Mouse (Mus musculus): ENCODE measurements at regions not wholly inside any gene's neighbourhood (a gene's known extent, or its start where the extent isn't known, plus 50 kb on each side); places are given as distances from the start of the nearest gene placed in this dataset.

DNA sequence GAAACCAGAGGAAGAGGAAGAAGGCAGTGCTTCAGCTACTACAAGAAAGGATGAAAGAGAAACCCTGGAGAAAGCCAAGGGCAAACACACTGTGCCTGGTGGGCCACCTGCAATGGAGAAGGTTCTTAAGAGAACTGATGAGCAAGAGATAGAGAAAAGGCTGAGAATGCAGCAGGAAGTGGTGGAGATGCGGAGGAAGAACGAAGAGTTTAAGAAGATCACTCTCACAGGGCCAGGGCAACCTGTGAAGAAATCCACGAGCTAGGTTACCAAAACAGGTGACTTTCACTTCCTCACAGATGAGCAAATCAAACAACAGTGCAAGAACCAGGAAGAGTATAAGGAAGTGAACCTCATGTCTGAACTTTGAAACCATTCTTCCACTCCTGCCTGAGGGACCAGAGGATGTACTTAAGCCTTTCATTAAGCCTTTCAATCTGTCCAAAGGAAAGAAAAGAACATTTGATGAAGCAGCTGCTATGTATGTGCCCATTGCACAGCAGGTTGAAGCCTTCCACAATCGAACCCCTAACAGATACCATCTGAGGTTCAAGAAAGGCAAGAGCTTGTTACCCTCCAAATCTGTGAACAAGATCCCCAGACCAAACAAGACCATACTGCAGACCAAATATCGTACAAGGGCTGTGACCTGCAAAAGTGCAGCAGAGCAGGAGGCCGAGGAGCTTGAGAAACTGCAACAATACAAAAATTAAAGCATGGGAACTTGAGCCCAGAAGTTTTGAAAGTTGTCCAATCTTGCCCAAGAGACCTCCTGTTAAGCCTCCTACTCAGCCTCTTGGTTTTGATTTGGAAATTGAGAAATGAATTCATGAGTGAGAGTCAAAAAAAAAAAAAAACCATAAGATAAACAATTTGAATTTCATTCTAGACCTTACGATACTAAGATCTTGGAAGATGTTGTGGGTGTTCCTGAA, 91.6 kb upstream of the Zfp462 start:
- Histone ChIP-seq H3K4me3 (ENCODE audit: low read depth, low read length) (no peak overlapping the region), H3K27ac (ENCODE audit: low read depth) (no peak overlapping the region), H3K36me3 (replicated peaks; ENCODE audit: insufficient read depth, low read length) (no peaks in the 10 kb centered on the region), H3K4me1 (ENCODE audit: insufficient read depth) (no peaks in the 10 kb centered on the region), H3K27me3 (ENCODE audit: insufficient read depth, low read length) (no peaks in the 10 kb centered on the region), H3K4me2 (ENCODE audit: low read depth, low read length) (no peak overlapping the region), H3K9ac (replicated peaks) (no peak overlapping the region), H3K9me3 (ENCODE audit: low read length) (no peaks in the 10 kb centered on the region)
- DNase-seq (no peak), ATAC-seq (no peak)
- TF ChIP-seq CTCF (IDR thresholded peaks at IDR 0.05; ENCODE audit: low read depth): no peak
- no peak for TF ChIP-seq EP300 (IDR thresholded peaks at IDR 0.05; ENCODE audit: low read depth)
- WGBS (ENCODE audit: insufficient replicate concordance): 66% methylated on average over 7 of the region's 7 CpGs

DNA sequence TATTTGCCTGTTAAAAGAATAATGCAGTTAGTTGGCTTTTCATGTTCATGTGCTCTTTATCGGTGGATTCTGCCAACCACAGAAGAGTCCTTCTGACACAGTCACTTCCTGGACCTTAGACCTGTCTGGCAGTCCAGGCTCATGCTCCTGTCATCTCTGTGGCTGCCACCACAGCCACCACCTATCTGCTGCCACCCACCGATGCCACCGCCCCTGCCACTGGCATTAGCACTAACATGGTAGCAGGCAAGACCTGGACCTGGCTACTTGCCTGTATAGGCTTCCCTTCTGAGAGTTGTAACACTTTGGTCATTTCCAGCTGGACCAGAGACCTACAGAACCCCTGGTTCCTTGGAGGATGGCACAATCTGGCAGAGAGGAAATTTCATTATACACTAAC, 86.2 kb upstream of the Zfp462 start:
- Histone ChIP-seq H3K4me3 (ENCODE audit: low read depth, low read length) (no peak overlapping the region), H3K9me3 (ENCODE audit: low read length) (no peaks in the 10 kb centered on the region), H3K27ac (ENCODE audit: low read depth) (no peak overlapping the region), H3K36me3 (replicated peaks; ENCODE audit: insufficient read depth, low read length) (no peaks in the 10 kb centered on the region), H3K27me3 (ENCODE audit: insufficient read depth, low read length) (no peaks in the 10 kb centered on the region), H3K4me1 (ENCODE audit: insufficient read depth) (no peaks in the 10 kb centered on the region), H3K4me2 (ENCODE audit: low read depth, low read length) (no peak overlapping the region), H3K9ac (replicated peaks) (no peak overlapping the region)
- DNase-seq (no peak), ATAC-seq (no peak)
- WGBS (ENCODE audit: insufficient replicate concordance): 74% methylated on average over 3 of the region's 3 CpGs
- TF ChIP-seq EP300 (IDR thresholded peaks at IDR 0.05; ENCODE audit: low read depth) (no peak), CTCF (IDR thresholded peaks at IDR 0.05; ENCODE audit: low read depth) (no peak)

DNA sequence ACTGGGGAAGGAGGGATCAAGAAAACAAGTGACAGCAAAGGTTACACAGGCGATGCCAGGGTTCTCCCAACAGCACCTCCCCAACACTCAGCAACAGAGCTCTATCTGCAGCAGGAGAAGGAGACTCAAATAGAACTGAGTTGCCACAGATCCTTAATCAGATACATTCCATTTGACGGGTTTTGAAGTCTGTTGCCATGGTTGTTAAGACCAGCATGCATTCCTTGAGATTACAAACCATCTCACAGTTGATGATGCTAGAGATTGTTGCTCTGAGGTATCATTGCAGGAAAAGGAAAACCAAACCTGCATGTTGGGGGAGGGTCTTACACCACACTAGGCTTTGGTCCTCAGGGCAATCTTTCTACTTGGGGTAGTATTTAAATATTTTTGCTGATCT, 78.8 kb upstream of the Zfp462 start:
- no peak overlapping the region for H3K9ac ChIP-seq (replicated peaks)

DNA sequence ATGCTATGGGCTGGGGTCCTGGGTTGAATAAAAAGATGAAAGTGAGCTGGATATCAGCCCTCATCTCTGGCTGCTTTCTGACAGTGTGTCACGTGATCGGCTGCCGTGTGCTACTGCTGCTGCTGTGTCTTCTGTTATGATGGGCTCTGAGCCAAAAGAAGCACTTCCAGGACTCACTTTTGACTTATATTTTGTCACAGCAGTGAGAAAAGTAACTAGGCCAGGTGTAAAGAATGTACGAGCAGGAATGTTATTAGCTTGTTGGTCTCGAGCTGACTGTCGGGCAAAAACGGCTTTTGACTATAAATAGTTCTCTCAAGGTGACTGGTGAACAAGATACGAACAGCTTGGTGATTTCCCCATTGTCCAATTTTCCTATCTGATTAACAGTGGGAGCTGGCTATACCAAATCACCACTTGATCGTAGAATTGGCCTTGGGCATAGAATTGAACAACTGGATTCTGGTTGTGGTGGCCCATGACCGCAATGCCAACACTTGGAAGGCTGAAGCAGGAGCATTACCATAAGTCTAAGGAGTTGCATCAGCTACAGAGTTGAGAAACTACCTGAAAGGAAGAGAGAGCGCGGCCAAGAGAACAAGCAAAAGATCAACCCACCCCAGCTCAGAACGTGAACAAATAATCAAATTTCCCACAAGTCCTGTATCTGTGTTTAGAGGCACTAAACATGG, 70.6 kb upstream of the Zfp462 start:
- no peaks in the 10 kb centered on the region for H3K36me3 ChIP-seq (replicated peaks; ENCODE audit: insufficient read depth, low read length)
- DNase-seq: no peak
- H3K4me3 ChIP-seq (ENCODE audit: low read depth, low read length): no peak overlapping the region
- H3K9me3 ChIP-seq (ENCODE audit: low read length): no peaks in the 10 kb centered on the region
- ATAC-seq: no peak
- no peak overlapping the region for H3K4me2 ChIP-seq (ENCODE audit: low read depth, low read length)
- WGBS (ENCODE audit: insufficient replicate concordance): 83% methylated on average over 13 of the region's 13 CpGs
- H3K27me3 ChIP-seq (ENCODE audit: insufficient read depth, low read length): no peaks in the 10 kb centered on the region
- no peak overlapping the region for H3K27ac ChIP-seq (ENCODE audit: low read depth)
- no peak overlapping the region for H3K9ac ChIP-seq (replicated peaks)
- H3K4me1 ChIP-seq (ENCODE audit: insufficient read depth): no peaks in the 10 kb centered on the region
- no peak for TF ChIP-seq CTCF (IDR thresholded peaks at IDR 0.05; ENCODE audit: low read depth)
- TF ChIP-seq EP300 (IDR thresholded peaks at IDR 0.05; ENCODE audit: low read depth): no peak

More for the DNA sequence above, 78.8 kb upstream of the Zfp462 start:
- Histone ChIP-seq H3K27me3 (ENCODE audit: insufficient read depth, low read length) (no peaks in the 10 kb centered on the region), H3K36me3 (replicated peaks; ENCODE audit: insufficient read depth, low read length) (no peaks in the 10 kb centered on the region), H3K4me2 (ENCODE audit: low read depth, low read length) (no peak overlapping the region), H3K4me3 (ENCODE audit: low read depth, low read length) (no peak overlapping the region), H3K4me1 (ENCODE audit: insufficient read depth) (no peaks in the 10 kb centered on the region), H3K27ac (ENCODE audit: low read depth) (no peak overlapping the region), H3K9me3 (ENCODE audit: low read length) (no peaks in the 10 kb centered on the region)
- ATAC-seq: no peak
- 56% methylated on average over 2 of the region's 2 CpGs for WGBS (ENCODE audit: insufficient replicate concordance)
- no peak for DNase-seq
- TF ChIP-seq CTCF (IDR thresholded peaks at IDR 0.05; ENCODE audit: low read depth): no peak
- no peak for TF ChIP-seq EP300 (IDR thresholded peaks at IDR 0.05; ENCODE audit: low read depth)

DNA sequence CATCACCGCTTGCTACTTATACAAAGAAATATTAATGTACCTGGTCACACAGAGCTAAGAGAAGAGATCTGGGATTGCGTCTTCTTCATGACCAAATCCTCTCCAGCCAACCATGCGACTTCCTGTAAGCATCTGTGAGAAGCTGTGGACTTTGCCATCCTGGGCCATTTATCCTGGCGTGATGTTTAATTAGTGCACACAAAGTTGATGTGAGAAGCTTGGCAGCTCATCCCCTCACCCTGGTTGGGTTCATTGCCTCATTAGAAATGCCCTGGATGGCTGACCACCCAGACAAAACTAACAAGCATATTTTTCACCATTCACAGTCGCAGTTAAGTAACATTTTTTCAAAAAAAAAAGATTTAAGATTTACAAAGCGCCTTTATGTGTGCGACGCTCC, 69.3 kb upstream of the Zfp462 start:
- Histone ChIP-seq H3K4me3 (ENCODE audit: low read depth, low read length) (no peak overlapping the region), H3K9me3 (ENCODE audit: low read length) (no peaks in the 10 kb centered on the region), H3K4me1 (ENCODE audit: insufficient read depth) (no peaks in the 10 kb centered on the region), H3K9ac (replicated peaks) (no peak overlapping the region), H3K27me3 (ENCODE audit: insufficient read depth, low read length) (no peaks in the 10 kb centered on the region), H3K27ac (ENCODE audit: low read depth) (no peak overlapping the region), H3K4me2 (ENCODE audit: low read depth, low read length) (no peak overlapping the region), H3K36me3 (replicated peaks; ENCODE audit: insufficient read depth, low read length) (no peaks in the 10 kb centered on the region)
- TF ChIP-seq EP300 (IDR thresholded peaks at IDR 0.05; ENCODE audit: low read depth) (no peak), CTCF (IDR thresholded peaks at IDR 0.05; ENCODE audit: low read depth) (no peak)
- 86% methylated on average over 8 of the region's 8 CpGs for WGBS (ENCODE audit: insufficient replicate concordance)
- DNase-seq (no peak), ATAC-seq (no peak)

DNA sequence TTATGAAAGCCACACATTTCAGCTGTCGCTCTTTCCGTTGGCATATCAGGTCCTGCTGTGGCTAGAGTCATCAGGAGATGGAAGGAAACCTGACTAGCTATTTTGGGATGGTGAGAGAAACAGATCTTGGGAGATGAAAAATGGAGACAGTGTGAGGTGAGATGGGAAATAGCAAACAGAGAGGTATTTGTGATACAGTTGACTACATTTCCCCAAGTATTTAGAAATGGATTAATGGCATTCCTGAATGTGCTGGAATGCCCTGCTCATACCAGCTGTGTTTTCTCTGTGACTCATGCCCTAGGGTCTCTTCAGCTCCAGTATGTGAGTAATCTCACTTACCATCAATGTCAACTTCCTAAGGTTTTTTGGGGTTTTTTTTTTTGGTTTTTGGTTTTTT, 67.5 kb upstream of the Zfp462 start:
- WGBS (ENCODE audit: insufficient replicate concordance): 80% methylated on average over 2 of the region's 2 CpGs
- H3K4me2 ChIP-seq (ENCODE audit: low read depth, low read length): no peak overlapping the region
- no peaks in the 10 kb centered on the region for H3K4me1 ChIP-seq (ENCODE audit: insufficient read depth)
- no peaks in the 10 kb centered on the region for H3K27me3 ChIP-seq (ENCODE audit: insufficient read depth, low read length)
- DNase-seq: no peak
- H3K9ac ChIP-seq (replicated peaks): no peak overlapping the region
- ATAC-seq: no peak
- H3K4me3 ChIP-seq (ENCODE audit: low read depth, low read length): no peak overlapping the region
- H3K9me3 ChIP-seq (ENCODE audit: low read length): no peaks in the 10 kb centered on the region
- no peak overlapping the region for H3K27ac ChIP-seq (ENCODE audit: low read depth)
- TF ChIP-seq EP300 (IDR thresholded peaks at IDR 0.05; ENCODE audit: low read depth) (no peak), CTCF (IDR thresholded peaks at IDR 0.05; ENCODE audit: low read depth) (no peak)
- H3K36me3 ChIP-seq (replicated peaks; ENCODE audit: insufficient read depth, low read length): no peaks in the 10 kb centered on the region

Measured in liver, postnatal 0 days (tissue).